Mouse (Mus musculus) cortical plate, adult 2 months (tissue): ENCODE data around the gene Slc8a1.

Source experiments
- CTCF ChIP-seq: fragments of 200-500 bp; IDR thresholded peaks from 2 replicates; pipeline ENCODE4 v1.5.1; 2011; ENCODE audit warnings: mild to moderate bottlenecking, control low read depth, low read length; ENCODE audit not compliant: insufficient read depth; ENCODE audit errors: extremely low read depth
- POLR2A ChIP-seq: fragments of 200-500 bp; IDR thresholded peaks from 2 replicates; pipeline ENCODE4 v1.6.1; 2011; ENCODE audit warnings: mild to moderate bottlenecking, low read length, control low read depth; ENCODE audit not compliant: insufficient read depth; ENCODE audit errors: extremely low read depth

GRCm38 (mm10) chr17:81400377-81400776 lies 337.8 kb downstream of the Slc8a1 start:
- TF ChIP-seq POLR2A = no peak
- TF ChIP-seq CTCF = no peak
